Mouse (Mus musculus) CD4-positive helper T cell, adult 2 months (primary cell): ENCODE measurements around the gene Yipf4.

Experiments used
- DNase-seq: peaks from one replicate; pipeline ENCODE4 v3.0.0-alpha.2; 2012; ENCODE audit warnings: low read depth, missing footprints, low spot score

Gene Yipf4

DNA sequence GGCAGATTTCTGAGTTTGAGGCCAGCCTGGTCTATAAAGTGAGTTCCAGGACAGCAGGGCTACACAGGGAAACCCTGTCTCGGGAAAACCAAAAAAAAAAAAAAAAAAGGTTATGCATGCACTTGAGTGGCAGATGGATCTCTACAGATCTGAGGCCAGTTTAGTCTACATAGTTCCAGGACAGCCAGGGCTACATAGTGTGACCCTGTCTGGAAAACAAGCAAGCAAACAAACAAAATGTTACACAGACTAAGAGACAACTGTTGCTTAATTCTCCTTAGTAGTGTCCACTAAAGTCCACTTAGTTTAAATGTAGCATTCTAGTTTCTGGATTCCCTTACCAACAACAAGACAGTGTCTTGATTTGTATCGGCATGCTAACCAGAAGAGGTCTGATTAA, 36.8 kb downstream of the Yipf4 start:
- DNase-seq = no peak

GRCm38 (mm10) chr17:74526806-74527653, 37.7 kb downstream of the Yipf4 start:
- DNase-seq = no peak

GRCm38 (mm10) chr17:74527729-74528607, 38.7 kb downstream of the Yipf4 start, which contains the start of gene Birc6:
TSS of gene Birc6 (plus strand) at chr17:74528295.
- DNase-seq = peak; percentile 100

DNA sequence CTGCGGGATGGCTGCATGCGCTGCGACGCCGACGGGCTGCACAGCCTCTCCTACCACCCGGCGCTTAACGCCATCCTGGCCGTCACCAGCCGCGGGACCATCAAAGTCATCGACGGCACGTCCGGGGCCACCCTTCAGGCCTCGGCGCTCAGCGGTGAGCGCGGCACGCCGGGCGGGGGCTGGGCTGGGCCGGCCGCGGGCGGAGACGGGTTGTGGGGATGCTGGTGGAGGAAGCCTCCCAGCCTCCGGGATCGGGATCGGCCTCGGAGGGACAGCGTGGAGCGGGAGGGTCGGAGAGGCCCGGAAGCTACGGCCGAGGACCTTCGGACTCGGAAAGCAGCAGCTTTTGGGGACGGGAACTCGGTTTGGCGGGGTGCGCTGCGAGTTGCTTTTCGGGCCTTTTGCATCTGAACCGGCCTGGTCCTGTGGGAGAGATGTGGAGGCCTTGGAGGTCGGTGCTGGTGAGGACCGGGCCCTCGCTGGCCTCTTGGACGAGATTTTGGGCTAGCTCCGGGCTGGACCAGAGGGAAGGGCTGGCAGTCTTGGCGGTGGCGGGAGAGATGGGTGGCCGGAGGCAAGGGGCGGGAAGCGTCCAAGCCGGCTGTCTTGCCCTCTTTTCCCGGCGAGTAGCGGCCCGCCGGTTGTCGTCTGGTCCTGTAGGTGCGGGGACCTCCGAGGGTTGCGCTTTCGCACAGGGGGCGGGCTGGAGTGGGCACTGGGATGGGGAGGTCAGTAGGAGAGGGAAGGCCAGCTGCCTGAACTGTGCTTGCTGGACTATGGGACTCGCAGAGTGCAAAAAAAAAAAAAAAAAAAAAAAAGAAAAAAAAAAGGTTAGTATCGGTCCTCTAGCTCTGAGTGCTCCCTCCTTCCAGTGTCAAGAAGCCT, 39.6 kb downstream of the Yipf4 start:
- DNase-seq = peak; percentile 13

GRCm38 (mm10) chr17:74529533-74529824, 40.2 kb downstream of the Yipf4 start:
- DNase-seq = no peak

DNA sequence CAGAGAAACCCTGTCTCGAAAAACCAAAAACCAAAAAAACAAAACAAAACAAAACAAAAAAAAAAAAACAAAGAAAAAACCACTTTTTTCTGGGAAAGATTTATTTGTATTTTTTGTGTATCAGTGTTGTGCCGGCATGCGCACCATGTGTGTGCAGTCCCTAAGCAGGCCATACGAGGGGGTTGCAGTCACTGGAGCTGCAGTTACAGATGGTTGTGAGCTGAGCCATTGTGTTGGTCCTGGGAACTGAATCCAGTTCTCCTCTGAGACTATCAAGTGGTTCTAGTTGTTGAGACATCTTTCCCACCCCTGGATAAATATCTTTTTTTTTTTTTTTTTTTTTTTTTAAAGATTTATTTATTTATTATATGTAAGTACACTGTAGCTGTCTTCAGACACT, 45.7 kb downstream of the Yipf4 start:
- DNase-seq = no peak

GRCm38 (mm10) chr17:74537526-74537925, 48.2 kb downstream of the Yipf4 start:
- DNase-seq = no peak

DNA sequence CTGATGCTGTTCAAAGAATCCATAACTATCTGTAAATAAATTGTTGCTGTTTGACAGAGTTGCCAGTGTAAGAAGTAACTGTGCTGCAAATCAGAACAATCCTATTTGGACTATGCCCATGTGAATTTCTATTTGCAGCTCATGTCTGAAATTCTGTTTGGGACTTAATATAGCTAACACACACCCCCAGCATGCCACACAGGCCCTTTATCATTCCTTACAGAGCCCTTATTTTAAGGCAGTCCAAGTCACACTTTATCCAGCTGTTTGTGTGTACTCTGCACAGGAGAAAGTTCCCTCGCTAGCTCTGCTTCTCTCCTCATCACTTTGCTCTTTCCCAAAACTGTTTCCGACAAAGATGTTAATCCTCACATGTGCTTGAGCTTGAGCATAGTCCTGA, 54.3 kb downstream of the Yipf4 start:
- no peak for DNase-seq
